Mouse (Mus musculus) megakaryocyte, adult 5-6 weeks (primary cell): Measurements from ENCODE around the gene Snapc1. TPM values are rescaled to one million over a fixed set of nuclear protein-coding genes. Genes with fewer than 3 reads are reported as not detected.

Experiments
- ATAC-seq: 2 replicates; pipeline ENCODE4 v1.8.0; 2016; ENCODE audit warnings: mild to moderate bottlenecking, inconsistent platforms; ENCODE audit not compliant: poor library complexity, severe bottlenecking
- total RNA-seq, 2 experiments: library from RNA; stranded (forward) in 1 of 2; stranded (reverse) in 1 of 2; fragments of 153-499, 151-499 nt in 1 of 2; fragments of 221-1000, 200-1000 nt in 1 of 2; gene quantifications; 2 replicates each; pipeline versions ENCODE4 v1.2.3 to v1.2.4; 2015 to 2017

Gene Snapc1
- total RNA-seq, 2 experiments from 2014 or later = 5.9 to 23.8 TPM

- no peak for ATAC-seq
Measured at GRCm38 (mm10) chr12:73988393-73989008, 24.2 kb downstream of the Snapc1 start.

- ATAC-seq = peak; percentile 92
Measured at GRCm38 (mm10) chr12:73989594-73989993, 25.3 kb downstream of the Snapc1 start.

- ATAC-seq = no peak
Measured at GRCm38 (mm10) chr12:73996906-73997296, 32.6 kb downstream of the Snapc1 start.

- ATAC-seq = no peak
Measured at GRCm38 (mm10) chr12:73997297-73998127, 33.2 kb downstream of the Snapc1 start, which contains the start of gene Syt16. Syt16 (plus strand) TSS chr12:73997661.

- ATAC-seq = no peak
Measured at GRCm38 (mm10) chr12:73998128-73998456, 33.8 kb downstream of the Snapc1 start.

- no peak for ATAC-seq
Measured at GRCm38 (mm10) chr12:74002449-74002848, 38.2 kb downstream of the Snapc1 start.

GRCm38 (mm10) chr12:74009448-74009911, 45.2 kb downstream of the Snapc1 start:
- peak; percentile 88 for ATAC-seq

- ATAC-seq = peak; percentile 83
Measured at GRCm38 (mm10) chr12:74013739-74014138, 49.5 kb downstream of the Snapc1 start.

- no peak for ATAC-seq
Measured at GRCm38 (mm10) chr12:74014739-74015270, 50.5 kb downstream of the Snapc1 start.

- ATAC-seq = no peak
Measured at GRCm38 (mm10) chr12:74015491-74015890, 51.2 kb downstream of the Snapc1 start.

- ATAC-seq = no peak
Measured at GRCm38 (mm10) chr12:74023260-74023659, 59.0 kb downstream of the Snapc1 start.

DNA sequence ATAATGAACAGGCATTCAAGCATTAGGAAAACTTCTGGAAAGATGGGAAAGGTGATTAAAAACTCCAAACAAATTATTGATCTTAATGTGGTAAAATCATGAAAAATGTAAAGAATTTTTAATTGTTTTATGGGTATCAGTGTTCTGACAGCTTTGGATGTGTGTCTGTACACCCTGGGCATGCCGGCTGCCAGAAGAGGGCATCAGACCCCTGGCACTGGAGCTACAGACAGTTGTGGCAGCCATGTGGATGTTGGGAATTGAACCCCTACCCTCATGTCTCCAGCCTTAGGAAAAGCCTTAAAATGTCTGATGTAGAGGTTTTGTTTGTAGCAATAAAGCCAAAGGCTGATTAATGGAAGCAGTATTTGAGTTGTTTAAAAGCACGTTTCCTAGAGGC, 60.6 kb downstream of the Snapc1 start:
- ATAC-seq = no peak

Other genes starting within 250 kb of the Snapc1 start
- gene Hif1a, start 63.1 kb upstream of the Snapc1 start, total RNA-seq (2015) = 68.4 and 70.9 TPM in 2 replicates
- 85.4 and 89.4 TPM in 2 replicates for gene Hif1a, start 63.1 kb upstream of the Snapc1 start, total RNA-seq (2017)
- 1.2 and 3.2 TPM in 2 replicates for gene Gm49321, start 26.8 kb upstream of the Snapc1 start, total RNA-seq (2015)
- not detected in 2 replicates for gene Gm49321, start 26.8 kb upstream of the Snapc1 start, total RNA-seq (2017)
- gene Syt16, start 33.2 kb downstream of the Snapc1 start, total RNA-seq (2015) = not detected in 2 replicates
- gene Syt16, start 33.2 kb downstream of the Snapc1 start, total RNA-seq (2017) = not detected in 2 replicates